Mouse (Mus musculus) kidney, adult 8-10 months (tissue): Measurements from ENCODE around the gene Rspry1.
A peak's percentile ranks its signal among the peaks of the same experiment; 100 is the strongest.

Experiments used
- DNase-seq, 2 experiments: peaks; one replicate each; pipeline ENCODE4 v3.0.0; 2022

Gene Rspry1

DNA sequence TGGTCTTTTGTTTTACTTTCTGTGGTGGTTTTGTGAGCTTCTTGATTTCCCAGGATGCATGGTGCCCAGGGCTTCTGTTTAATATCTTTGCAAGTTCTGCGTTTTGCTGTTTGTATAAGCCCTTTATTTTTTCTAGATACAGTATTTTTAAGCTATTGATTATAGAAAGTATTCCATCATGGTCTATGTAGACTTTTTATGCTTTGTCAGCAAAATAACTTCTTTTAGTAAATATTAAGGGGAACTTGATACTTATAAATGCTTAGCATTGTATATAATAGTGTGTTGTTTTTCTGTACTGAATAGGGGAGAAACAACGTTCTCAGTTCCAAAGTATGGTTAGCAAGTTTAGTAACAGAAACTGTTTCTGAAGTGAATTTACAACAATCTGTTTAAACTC, 2.3 kb downstream of the Rspry1 start:
- no peak for DNase-seq

DNA sequence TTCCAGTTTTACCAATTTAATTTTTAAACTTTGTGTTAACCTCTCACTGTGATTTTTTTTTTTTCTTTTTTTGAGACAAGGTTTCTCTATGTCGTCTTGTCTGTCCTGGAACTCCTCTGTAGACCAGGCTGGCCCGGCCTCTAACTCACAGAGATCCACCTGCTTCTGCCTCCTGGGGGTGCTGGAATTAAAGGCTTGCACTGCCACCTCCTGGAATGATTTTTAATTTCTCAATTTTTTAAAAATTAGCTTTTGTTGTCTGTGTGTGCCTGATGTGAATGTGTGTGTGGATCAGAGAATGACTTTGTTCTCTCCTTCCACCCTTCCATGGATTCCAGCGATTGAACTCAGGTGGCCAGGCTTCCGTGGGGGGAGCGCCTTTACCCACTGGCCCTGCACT, 5.3 kb downstream of the Rspry1 start:
- no peak for DNase-seq

DNA sequence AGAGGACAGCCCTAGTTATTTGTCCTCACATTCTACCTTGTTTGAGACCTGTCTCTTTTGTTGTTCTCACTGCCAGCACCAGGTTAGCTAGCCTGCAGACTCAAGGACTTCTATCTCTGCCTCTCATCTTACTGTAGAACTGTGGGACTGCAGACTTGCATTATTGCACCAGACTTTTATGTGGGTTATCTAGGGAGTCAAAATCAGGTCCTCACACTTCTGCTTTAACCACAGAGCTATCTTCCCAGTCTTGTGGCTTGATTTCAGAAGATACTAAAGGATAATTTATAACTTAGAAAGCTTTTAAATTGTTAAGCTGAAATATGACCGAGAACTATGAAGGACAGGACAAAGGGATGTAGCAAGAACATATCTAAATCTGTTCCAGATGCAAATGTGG, 23.1 kb downstream of the Rspry1 start:
- no peak for DNase-seq

- no peak for DNase-seq
Observed at GRCm38 (mm10) chr8:94633564-94634194, 31.9 kb downstream of the Rspry1 start.

DNA sequence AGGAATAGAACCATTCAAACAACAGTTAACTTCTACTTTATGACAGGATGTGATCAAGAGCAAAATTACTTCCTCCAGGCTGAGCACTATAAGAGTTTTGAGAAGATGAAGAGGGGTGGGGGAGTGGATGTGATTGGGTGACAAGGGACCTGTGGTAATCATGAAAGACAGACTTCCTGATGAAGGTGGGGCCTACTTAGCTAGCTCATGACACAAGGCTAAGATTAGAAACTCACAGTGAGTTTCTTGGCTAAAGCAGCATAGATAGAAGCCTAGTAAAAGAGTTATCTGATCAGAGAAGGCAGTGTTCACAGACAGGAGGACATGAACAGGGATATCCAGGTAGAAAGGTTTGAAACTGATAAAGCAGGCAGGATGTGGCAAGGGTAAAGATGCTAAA, 32.5 kb downstream of the Rspry1 start:
- DNase-seq: no peak

DNA sequence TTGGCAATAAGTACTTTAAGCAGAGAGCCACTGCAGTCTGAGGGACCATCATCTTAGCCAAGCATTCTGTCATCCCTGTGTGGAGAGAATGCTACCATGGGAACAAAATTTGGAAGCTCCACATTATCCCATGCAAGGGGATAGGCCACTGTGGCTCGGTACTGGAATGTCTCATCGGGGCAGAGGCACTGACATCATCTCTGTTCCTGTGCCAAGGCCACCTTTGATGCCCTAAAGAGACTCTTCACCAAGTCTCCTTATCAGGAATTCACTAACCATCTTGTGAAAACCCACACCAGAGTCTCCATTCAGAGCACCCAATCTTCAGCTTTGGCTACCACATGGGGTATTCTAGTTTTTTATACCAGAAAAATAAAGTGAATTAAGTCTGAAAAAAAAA, 39.4 kb downstream of the Rspry1 start:
- DNase-seq: no peak

- DNase-seq: no peak
Observed at GRCm38 (mm10) chr8:94641938-94642337, 40.2 kb downstream of the Rspry1 start.

GRCm38 (mm10) chr8:94645202-94645601, 43.5 kb downstream of the Rspry1 start:
- DNase-seq: no peak

DNA sequence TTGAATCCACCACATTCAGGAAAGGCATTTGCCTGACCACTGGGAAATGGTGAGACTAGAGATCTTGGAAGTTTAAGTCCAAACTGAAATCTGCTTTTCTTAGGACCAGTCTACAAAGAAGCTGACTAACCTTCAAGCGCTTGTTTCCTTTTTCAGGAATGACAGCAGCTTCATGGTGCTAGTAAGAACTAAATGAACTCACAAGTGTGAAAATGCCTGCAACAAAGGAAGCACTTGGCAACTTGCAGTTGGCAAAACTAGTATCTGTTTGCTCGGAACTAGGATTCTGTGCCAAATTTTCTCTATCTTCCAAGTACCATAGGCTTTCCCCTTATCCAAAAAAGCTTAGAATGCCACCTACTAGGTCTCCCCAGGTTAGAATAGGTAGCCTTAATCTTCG, 44.4 kb downstream of the Rspry1 start:
- no peak for DNase-seq

DNA sequence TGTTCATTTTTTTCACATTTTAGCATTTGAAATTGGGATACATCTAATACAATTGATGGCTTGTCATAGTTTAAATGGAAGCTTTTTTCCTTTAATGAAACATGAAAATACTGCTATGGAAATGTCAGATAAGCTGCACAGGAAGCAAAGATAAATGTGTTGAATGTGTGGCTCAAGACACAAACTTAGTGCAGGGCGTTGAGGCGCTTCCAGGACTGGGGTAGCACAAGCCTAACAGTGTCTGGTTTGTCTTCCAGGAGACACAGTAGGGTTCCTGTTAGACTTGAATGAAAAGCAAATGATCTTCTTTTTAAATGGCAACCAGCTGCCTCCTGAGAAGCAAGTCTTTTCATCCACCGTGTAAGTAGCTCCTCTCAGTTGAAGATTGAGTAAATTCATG, 47.8 kb downstream of the Rspry1 start:
- no peak for DNase-seq

DNA sequence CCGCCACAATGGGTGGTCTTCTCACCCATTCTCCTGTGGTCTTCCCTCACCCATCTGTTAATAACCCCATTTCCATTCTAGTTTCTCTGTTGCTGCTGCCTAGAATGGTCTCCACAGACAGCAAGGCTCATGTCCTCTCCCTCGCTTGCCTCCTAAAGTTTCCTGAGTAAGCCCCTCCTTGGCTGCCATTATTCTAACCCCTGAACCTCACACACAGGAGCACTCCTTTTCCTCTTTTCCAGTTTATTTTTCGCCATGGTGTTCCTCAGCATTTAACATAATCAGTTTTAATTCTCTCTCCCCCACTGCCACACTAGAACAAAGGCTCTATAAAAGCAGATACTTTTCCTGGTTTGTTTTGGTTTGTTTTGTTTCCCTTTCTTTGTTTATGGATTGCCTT, 51.2 kb downstream of the Rspry1 start:
- no peak for DNase-seq

- DNase-seq: no peak
Observed at GRCm38 (mm10) chr8:94654994-94655393, 53.3 kb downstream of the Rspry1 start.

GRCm38 (mm10) chr8:94658031-94658430, 56.3 kb downstream of the Rspry1 start:
- DNase-seq: no peak

GRCm38 (mm10) chr8:94660418-94660817, 58.7 kb downstream of the Rspry1 start:
- DNase-seq: no peak

DNA sequence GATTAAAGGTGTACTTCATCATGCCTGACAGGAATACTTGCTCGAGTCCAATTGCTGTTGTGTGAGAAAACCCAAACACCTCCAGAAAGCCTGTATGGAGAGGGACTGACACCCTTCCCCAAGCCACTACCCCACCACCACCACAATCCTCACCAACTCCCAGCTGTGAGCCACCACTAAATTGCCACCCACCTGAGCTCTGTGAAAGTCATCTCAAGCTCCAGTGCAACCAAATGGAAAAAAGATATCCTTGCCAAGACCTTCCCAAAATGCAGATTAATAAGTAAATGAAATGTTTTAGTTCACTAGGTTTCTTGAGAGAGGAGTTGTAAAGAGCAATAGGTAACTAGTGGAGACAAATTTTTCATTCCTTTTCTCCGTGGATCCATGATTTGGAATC, 63.0 kb downstream of the Rspry1 start:
- peak; percentile 35 to 59 for DNase-seq

DNA sequence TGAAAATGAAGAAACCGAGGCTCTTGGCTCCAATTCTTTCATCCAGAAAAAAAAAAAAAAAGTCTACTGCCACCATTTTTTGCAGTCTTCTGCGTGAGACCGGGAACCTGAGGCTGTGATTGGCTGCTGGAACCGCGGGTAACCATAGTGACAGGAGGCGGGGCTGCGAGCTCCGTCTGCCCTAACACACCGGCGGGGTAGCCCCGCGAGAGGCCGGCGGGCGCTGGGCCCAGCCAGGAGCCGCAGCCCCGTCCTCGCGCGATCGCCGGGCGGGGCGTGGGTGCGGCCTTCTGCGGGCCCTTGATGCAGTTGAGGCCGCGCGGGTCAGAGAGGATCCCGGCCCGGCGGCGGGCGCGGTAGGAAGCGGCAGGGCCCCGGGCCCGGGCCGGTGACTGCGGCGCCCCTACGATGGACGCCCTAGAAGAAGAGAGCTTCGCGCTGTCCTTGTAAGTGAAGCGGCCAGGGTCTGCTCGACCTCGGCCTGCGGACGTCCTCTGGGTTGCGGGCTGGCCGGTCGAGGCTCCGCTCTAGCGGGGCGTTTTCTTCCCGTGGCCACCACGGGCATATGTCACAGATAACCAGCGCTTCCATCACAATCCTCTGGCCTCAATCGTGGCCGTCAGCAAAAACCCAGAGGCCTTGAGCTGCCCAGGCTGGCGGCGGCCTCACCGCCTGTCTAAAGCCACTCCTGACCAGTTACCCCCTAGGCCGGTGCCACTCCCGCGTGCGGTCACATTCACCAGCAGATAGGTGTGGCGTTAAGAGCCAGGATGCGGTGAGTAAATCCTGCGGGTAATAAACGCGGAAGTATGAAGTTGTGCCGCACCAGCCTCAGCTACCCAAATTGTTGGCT, 64.9 kb downstream of the Rspry1 start, which contains the start of gene Arl2bp:
Gene Arl2bp, plus strand, starts transcription at position 145 of the 853 bp plus-strand sequence.
- peak; percentile 95 to 96 for DNase-seq

DNA sequence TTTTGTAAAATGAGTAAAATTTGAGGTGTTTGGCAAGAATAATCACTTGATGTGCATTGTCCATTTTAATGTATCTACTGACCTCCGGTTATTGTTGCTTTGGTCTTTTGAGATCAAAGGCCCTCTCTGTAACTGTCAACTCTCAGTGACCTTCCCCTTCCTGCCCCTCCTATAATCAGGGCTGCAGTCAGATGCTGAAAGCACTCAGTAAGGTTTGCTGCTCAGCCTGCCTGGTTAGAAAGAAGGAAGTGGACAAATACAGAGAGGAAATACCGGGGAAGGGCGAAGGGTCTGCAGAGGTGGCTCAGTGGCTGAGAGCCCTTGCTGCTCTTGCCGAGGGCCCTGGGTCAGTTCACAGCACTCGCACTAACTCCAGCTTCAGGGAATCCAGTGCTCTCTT, 72.6 kb downstream of the Rspry1 start:
- DNase-seq: no peak

GRCm38 (mm10) chr8:94675923-94676322, 74.2 kb downstream of the Rspry1 start:
- no peak for DNase-seq

DNA sequence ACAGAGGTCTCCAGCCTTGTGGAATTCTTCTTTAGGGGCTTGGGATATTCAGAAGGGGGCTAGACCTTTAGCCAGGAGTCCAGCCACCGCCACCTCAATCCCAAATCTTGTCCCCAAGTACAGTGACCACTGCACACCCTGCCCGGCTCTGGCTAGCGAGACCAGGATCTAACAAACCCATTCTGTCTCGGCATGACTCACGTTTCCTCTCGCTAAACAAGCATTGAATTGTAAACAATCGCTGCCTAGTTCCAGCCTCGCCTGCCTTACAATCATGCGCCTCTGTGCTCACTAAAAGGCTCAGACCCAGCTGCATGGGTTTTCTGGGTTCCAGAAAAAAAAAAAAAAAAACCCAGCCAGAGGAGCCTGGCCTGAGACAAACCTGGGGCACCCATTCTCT, 76.8 kb downstream of the Rspry1 start:
- no peak for DNase-seq

GRCm38 (mm10) chr8:94680414-94680813, 78.7 kb downstream of the Rspry1 start:
- DNase-seq: no peak

GRCm38 (mm10) chr8:94682732-94683524, 81.2 kb downstream of the Rspry1 start:
- peak; percentile 39 to 60 for DNase-seq

DNA sequence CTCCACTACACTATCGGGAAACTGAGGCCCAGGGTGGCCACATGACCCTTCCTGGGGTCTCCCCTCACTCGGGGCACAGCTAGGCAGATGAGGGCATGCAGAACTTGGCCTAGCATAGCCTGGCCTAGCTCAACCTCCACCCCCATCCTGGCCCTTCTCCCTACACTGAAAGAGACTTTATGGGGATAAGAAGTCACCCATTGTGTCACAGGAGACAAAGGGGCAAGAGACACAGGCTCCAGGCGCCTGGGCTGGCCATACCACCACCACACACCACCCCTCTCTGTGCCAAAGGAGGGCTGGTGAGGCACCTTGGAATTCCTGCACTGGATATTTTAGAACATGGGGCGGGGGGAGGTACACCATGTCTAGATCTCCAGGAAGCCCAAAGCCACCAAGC, 82.5 kb downstream of the Rspry1 start:
- no peak for DNase-seq

- peak; percentile 73 to 77 for DNase-seq
Observed at GRCm38 (mm10) chr8:94685953-94686352, 84.2 kb downstream of the Rspry1 start.

DNA sequence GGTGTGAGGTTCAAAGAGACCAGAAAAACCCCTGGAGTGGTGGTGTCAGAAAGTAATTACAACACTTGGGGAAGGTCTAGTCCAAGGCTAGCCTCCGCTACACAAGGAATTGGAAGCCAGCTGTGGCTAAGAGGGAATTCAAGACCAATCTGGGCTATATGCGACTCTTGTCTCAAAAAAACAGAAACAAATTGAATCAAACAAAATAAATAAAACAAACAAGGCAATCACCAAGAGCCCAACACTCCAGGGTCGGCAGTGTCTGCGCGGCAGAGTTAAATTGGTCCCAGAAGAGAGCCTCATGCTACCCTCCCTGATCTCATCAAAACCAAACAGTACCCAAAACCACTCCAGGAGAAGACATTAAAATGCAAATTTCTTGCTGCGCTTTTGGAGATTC, 93.0 kb downstream of the Rspry1 start:
- DNase-seq: no peak
